Mouse (Mus musculus) left cerebral cortex, adult 2 months (tissue): ENCODE measurements around the gene Itga4. TPM values are rescaled to one million over a fixed set of nuclear protein-coding genes. Genes with fewer than 3 reads are reported as not detected.

ENCODE experiments used
- DNase-seq, 2 experiments: peaks; one replicate each; pipeline ENCODE4 v3.0.0; 2021 to 2022; ENCODE audit warnings: low spot score in 2 of 2, mixed read lengths in 1 of 2; ENCODE audit errors: extremely low spot score in 1 of 2
- H3K27ac ChIP-seq: fragments of 200-600 bp; 2 replicates; pipeline ENCODE4 v1.8.1; 2022
- H3K4me3 ChIP-seq: fragments of 200-600 bp; 2 replicates; pipeline ENCODE4 v1.8.1; 2022
- CTCF ChIP-seq: fragments of 200-600 bp; IDR thresholded peaks from 2 replicates; pipeline ENCODE4 v1.8.1; 2022; ENCODE audit warnings: antibody characterized with exemption, mild to moderate bottlenecking, moderate library complexity
- intact Hi-C: fragments of 180-260 bp; cut with DNase I; formaldehyde crosslinking; loops from one replicate; pipeline ENCODE4 v1.15.1; 2025
- total RNA-seq, 2 experiments: library from RNA; stranded (reverse); gene quantifications; 2 replicates each; pipeline ENCODE4 v1.2.3; 2021

Itga4 gene
- total RNA-seq, 2 experiments from 2014 or later = 10.6 to 11.2 TPM

GRCm38 (mm10) chr2:79270034-79270535 lies 14.9 kb downstream of the Itga4 start:
- no peak for DNase-seq
- Histone ChIP-seq H3K4me3 (no peak overlapping the region), H3K27ac (no peak overlapping the region)
- no peak for TF ChIP-seq CTCF
- intact Hi-C loops = no loop called here

- TF ChIP-seq CTCF = no peak
Measured at GRCm38 (mm10) chr2:79271838-79272237, 16.6 kb downstream of the Itga4 start.

GRCm38 (mm10) chr2:79278581-79278980 lies 23.4 kb downstream of the Itga4 start:
- Histone ChIP-seq H3K4me3 (no peak overlapping the region), H3K27ac (no peak overlapping the region)
- no peak for DNase-seq
- intact Hi-C loops = no loop called here
- no peak for TF ChIP-seq CTCF

More at GRCm38 (mm10) chr2:79271838-79272237, 16.6 kb downstream of the Itga4 start:
- H3K27ac ChIP-seq = no peak overlapping the region
- no peak overlapping the region for H3K4me3 ChIP-seq
- no peak for DNase-seq
- intact Hi-C loops = no loop called here

- no peak overlapping the region for H3K4me3 ChIP-seq
- H3K27ac ChIP-seq = no peak overlapping the region
- DNase-seq = no peak
- no peak for TF ChIP-seq CTCF
- intact Hi-C loops = no loop called here
Measured at GRCm38 (mm10) chr2:79284206-79284605, 29.0 kb downstream of the Itga4 start.

- intact Hi-C loops = no loop called here
- no peak for TF ChIP-seq CTCF
- Histone ChIP-seq H3K27ac (no peak overlapping the region), H3K4me3 (no peak overlapping the region)
- no peak for DNase-seq
Measured at GRCm38 (mm10) chr2:79290149-79290548, 34.9 kb downstream of the Itga4 start.

- H3K4me3 ChIP-seq = no peak overlapping the region
- intact Hi-C loops = no loop called here
- H3K27ac ChIP-seq = no peak overlapping the region
- no peak for DNase-seq
- TF ChIP-seq CTCF = no peak
Measured at GRCm38 (mm10) chr2:79291922-79292321, 36.7 kb downstream of the Itga4 start.

GRCm38 (mm10) chr2:79292431-79292830 lies 37.2 kb downstream of the Itga4 start:
- TF ChIP-seq CTCF = no peak
- Histone ChIP-seq H3K4me3 (no peak overlapping the region), H3K27ac (no peak overlapping the region)
- intact Hi-C loops = no loop called here
- DNase-seq = no peak

- intact Hi-C loops = no loop called here
- Histone ChIP-seq H3K27ac (no peak overlapping the region), H3K4me3 (no peak overlapping the region)
- DNase-seq = no peak
- no peak for TF ChIP-seq CTCF
Measured at GRCm38 (mm10) chr2:79302398-79302797, 47.2 kb downstream of the Itga4 start.

- Histone ChIP-seq H3K27ac (peak overlapping the region; percentile 32; the same call in 1 of the 2 replicates), H3K4me3 (no peak overlapping the region)
- intact Hi-C loops = loop anchor here (5.0 kb wide), 1 partner anchor 145 kb away; no protein-coding TSS in a partner anchor
- no peak for DNase-seq
- no peak for TF ChIP-seq CTCF
Measured at GRCm38 (mm10) chr2:79307549-79307948, 52.3 kb downstream of the Itga4 start.

- Histone ChIP-seq H3K4me3 (no peak overlapping the region), H3K27ac (no peak overlapping the region)
- DNase-seq = peak; percentile 24 to 42
- intact Hi-C loops = loop anchor here (5.0 kb wide), 1 partner anchor 143 kb away; no protein-coding TSS in a partner anchor
- TF ChIP-seq CTCF = no peak
Measured at GRCm38 (mm10) chr2:79309454-79310118, 54.4 kb downstream of the Itga4 start.

- no peak overlapping the region for H3K4me3 ChIP-seq
- intact Hi-C loops = no loop called here
- H3K27ac ChIP-seq = no peak overlapping the region
- TF ChIP-seq CTCF = no peak
- no peak for DNase-seq
Measured at GRCm38 (mm10) chr2:79312499-79312898, 57.3 kb downstream of the Itga4 start.

GRCm38 (mm10) chr2:79315108-79315507 lies 59.9 kb downstream of the Itga4 start:
- DNase-seq = no peak
- no peak overlapping the region for H3K27ac ChIP-seq
- H3K4me3 ChIP-seq = no peak overlapping the region
- TF ChIP-seq CTCF = no peak
- intact Hi-C loops = no loop called here

- no peak overlapping the region for H3K27ac ChIP-seq
Measured at GRCm38 (mm10) chr2:79316182-79316880, 61.1 kb downstream of the Itga4 start.

More at GRCm38 (mm10) chr2:79316182-79316880, 61.1 kb downstream of the Itga4 start:
- intact Hi-C loops = no loop called here
- no peak for TF ChIP-seq CTCF
- no peak for DNase-seq
- H3K4me3 ChIP-seq = no peak overlapping the region
